In the genomic region with DNA sequence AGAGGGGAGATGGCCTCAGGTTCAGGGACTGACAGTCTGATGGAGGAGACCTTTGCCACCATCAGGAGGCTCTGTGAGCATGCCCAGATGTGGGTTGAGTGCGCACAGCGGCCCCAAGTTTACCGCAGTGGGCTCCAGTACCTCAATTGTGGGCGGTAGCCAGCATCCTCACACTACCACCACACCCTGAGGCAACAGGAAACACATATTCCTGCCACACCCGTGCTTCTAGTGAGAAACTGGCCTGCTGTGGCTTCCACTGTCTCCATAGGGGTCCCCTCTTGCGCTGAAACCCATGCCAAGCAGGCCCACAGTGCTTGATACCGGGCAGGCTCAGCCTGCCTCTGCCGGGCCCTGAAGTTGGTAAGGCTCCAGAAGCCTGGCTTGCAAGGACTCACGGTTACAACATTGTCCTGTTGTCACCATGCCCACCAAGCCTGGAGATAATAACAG, we compare ENCODE assay signal across 8 mouse cellular contexts. TPM values are rescaled to one million over a fixed set of nuclear protein-coding genes. Genes with fewer than 3 reads are reported as not detected.
DNase-seq lines count a peak whose midpoint lies in the region; ATAC-seq and TF ChIP-seq lines count a peak whose summit lies in the region.

No protein-coding gene starts in this region.

- H3K27ac ChIP-seq in spleen, adult 2 months (ENCODE audit: insufficient read depth, low read length), result peak overlapping the region; percentile 76
- peak overlapping the region; percentile 36; the same call in 1 of the 2 replicates for H3K27ac ChIP-seq in cortical plate, adult 2 months (ENCODE audit: insufficient read depth, low read length)

- H3K4me3 ChIP-seq in spleen, adult 2 months (ENCODE audit: extremely low read depth, insufficient read depth, insufficient read length), result no peak overlapping the region; the same call in 1 of the 2 replicates
- H3K4me3 ChIP-seq in cortical plate, adult 2 months (ENCODE audit: insufficient read depth, low read length), result no peak overlapping the region

- WGBS in spleen, adult 2 months, result 9% methylated on average over 9 of the region's 9 CpGs

- H3K36me3 ChIP-seq in spleen, adult 2 months (ENCODE audit: control insufficient read depth, insufficient read depth, low read length), result no peaks in the 10 kb centered on the region

- H3K4me1 ChIP-seq in spleen, adult 2 months (ENCODE audit: control insufficient read depth, insufficient read depth, insufficient read length), result peaks cover 29% of the 10 kb centered on the region; the same call in 1 of the 2 replicates
- peaks cover 7% of the 10 kb centered on the region for H3K4me1 ChIP-seq in cortical plate, adult 2 months (ENCODE audit: control insufficient read depth, insufficient read depth, low read length)

- peak; percentile 47 to 48 for DNase-seq in spleen, adult 2 months (ENCODE audit: low read depth in 1 of 2, low spot score in 2 of 2)
- DNase-seq in spleen, adult 12 weeks (ENCODE audit: low spot score), result no peak
- DNase-seq in lung, postnatal 14 days, result peak; percentile 53
- no peak for DNase-seq in layer of hippocampus, adult 18-20 months (ENCODE audit: low spot score in 2 of 2)
- DNase-seq in gastrocnemius, postnatal 10 days, result no peak
- no peak for DNase-seq in cerebellum, adult 8-10 months

- peak; percentile 1; the same call in 1 of the 2 replicates for TF ChIP-seq CTCF in spleen, adult 2 months (IDR thresholded peaks at IDR 0.05; ENCODE audit: extremely low read depth, insufficient read depth, insufficient read length, insufficient replicate concordance)
- no peak for TF ChIP-seq CTCF in cortical plate, adult 2 months (IDR thresholded peaks at IDR 0.05; ENCODE audit: extremely low read depth, insufficient read depth, low read length)

- peak; percentile 78 for ATAC-seq in inflammation-experienced regulatory T-cells, adult 6 months

- TF ChIP-seq POLR2A in spleen, adult 2 months (IDR thresholded peaks at IDR 0.05; ENCODE audit: low read depth, low read length), result no peak
- no peak for TF ChIP-seq POLR2A in cortical plate, adult 2 months (IDR thresholded peaks at IDR 0.05; ENCODE audit: extremely low read depth, insufficient read depth, low read length)

- H3K27me3 ChIP-seq in spleen, adult 2 months (ENCODE audit: control insufficient read depth, insufficient read depth, low read length), result peaks cover 1% of the 10 kb centered on the region; the same call in 1 of the 2 replicates

RNA-seq across cellular contexts. Expression of gene Man1c1, which starts 30.6 kb away (rescaled TPM):
- 6.9 and 7.7 TPM in 2 replicates for polyA plus RNA-seq in spleen, adult 2 months (2012; rRNA removed)
- 18.9 and 20.5 TPM in 2 replicates for polyA plus RNA-seq in cortical plate, adult 2 months (2012; rRNA removed)
- polyA plus RNA-seq in inflammation-experienced regulatory T-cells, adult 6 months (2017; shearing (Covaris generic)), result 1 to 10 TPM in 2 of 3 experiments, under 1 TPM in 1; 0.90 to 1.9 (median 1.1) TPM
- total RNA-seq in layer of hippocampus, adult 18-20 months (2021), result 10 to 100 TPM; 24.1 to 26.7 TPM
- 10 to 100 TPM; 11.2 to 13.8 TPM for total RNA-seq in gastrocnemius, postnatal 10 days (2021)

RNA-seq across cellular contexts. Expression of gene Ldlrap1, which starts 33.2 kb away (rescaled TPM):
- polyA plus RNA-seq in spleen, adult 2 months (2012; rRNA removed), result 26.7 and 29.8 TPM in 2 replicates
- 3.0 and 3.3 TPM in 2 replicates for polyA plus RNA-seq in cortical plate, adult 2 months (2012; rRNA removed)
- 10 to 100 TPM; 14.2 to 31.3 (median 24.4) TPM for polyA plus RNA-seq in inflammation-experienced regulatory T-cells, adult 6 months (2017; shearing (Covaris generic))
- 1 to 10 TPM; 1.3 to 2.4 TPM for total RNA-seq in layer of hippocampus, adult 18-20 months (2021)
- 10 to 100 TPM; 11.9 to 17.3 TPM for total RNA-seq in gastrocnemius, postnatal 10 days (2021)

Comparison
In these comparisons a context has a peak if more than half of its experiments do, and no peak if none do; other contexts are left out.
1. DNase-seq: peak in spleen, adult 2 months (2 of 2) and lung, postnatal 14 days (single experiment); none in spleen, adult 12 weeks (single experiment), layer of hippocampus, adult 18-20 months (0 of 2), gastrocnemius, postnatal 10 days (single experiment) and cerebellum, adult 8-10 months (single experiment).